Mouse (Mus musculus) T-cell, adult 2 months (primary cell): Measurements from ENCODE around the gene Apoc2.
A peak's percentile ranks its signal among the peaks of the same experiment; 100 is the strongest.

Experiments used
- DNase-seq: peaks from one replicate; pipeline ENCODE4 v3.0.0; 2022; ENCODE audit warnings: low spot score

Apoc2 gene

GRCm38 (mm10) chr7:19678901-19679300 lies 1.2 kb upstream of the Apoc2 start:
- no peak for DNase-seq

- no peak for DNase-seq
Observed at GRCm38 (mm10) chr7:19676662-19677061, 1.1 kb downstream of the Apoc2 start.

DNA sequence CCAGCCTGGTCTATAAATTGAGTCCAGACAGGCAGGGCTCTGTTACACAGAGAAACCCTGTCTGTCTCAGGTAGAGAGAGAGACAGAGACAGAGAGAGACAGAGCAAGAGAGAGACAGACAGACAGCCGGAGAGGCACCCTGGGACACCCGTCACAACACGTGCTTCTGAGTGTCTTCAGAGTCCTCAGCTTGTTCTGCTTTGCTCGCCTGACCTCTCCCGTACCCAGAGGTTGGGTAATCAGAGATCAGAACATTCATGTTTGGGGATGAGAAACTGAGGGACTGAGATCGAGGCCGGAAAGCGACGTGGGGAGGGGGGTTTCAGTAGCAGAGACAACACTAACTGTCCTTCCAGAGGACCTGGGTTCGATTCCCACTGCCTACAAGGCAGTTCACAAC lies 1.9 kb downstream of the Apoc2 start:
- DNase-seq, result no peak

- no peak for DNase-seq
Observed at GRCm38 (mm10) chr7:19673083-19673699, 4.5 kb downstream of the Apoc2 start.

GRCm38 (mm10) chr7:19671511-19671910 lies 6.2 kb downstream of the Apoc2 start:
- DNase-seq, result no peak

DNA sequence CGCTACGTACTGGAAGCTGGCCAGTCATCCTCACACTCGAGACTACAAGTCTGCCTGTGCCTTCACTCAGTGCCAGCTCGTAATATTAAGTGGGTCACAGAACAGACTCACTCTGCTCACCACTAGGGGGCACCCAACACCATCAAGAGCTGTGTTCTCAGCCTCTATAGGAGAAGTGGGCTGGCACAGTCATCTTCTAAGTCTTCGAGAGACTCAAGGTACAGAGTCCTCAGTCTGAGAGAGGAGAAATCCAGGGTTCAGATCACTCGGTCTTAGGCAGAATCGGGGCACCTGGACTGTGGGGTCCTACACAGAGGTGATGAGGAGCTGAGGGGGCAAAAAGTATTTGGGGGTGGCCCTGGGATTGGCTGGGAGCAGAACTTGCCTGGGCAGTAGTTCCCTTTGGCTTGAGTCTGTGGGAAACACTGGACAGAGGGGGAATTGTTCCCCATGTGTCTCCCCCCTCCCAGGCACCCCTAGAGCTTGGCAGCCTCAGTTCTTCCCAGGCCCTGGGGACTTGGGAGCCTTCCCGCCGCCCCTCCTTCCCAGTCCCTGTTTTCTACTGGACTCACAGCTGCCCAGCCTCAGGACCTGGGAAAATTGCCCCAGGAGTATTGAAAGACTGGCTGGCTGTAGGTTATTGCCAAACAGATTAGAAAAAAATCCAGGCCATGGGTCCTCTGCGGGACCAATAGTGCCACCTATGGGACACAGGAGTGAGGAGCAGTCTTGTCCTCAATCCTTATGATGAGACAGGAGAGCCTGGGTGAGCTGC lies 8.6 kb downstream of the Apoc2 start:
- peak; percentile 87 for DNase-seq

- DNase-seq, result no peak
Observed at GRCm38 (mm10) chr7:19667434-19667833, 10.3 kb downstream of the Apoc2 start.

GRCm38 (mm10) chr7:19666750-19667149 lies 11.0 kb downstream of the Apoc2 start:
- no peak for DNase-seq

- peak; percentile 97 for DNase-seq
Observed at GRCm38 (mm10) chr7:19664955-19665841, 12.5 kb downstream of the Apoc2 start, which contains the start of gene Clptm1. Gene Clptm1 (minus strand): TSS chr7:19665033.

DNA sequence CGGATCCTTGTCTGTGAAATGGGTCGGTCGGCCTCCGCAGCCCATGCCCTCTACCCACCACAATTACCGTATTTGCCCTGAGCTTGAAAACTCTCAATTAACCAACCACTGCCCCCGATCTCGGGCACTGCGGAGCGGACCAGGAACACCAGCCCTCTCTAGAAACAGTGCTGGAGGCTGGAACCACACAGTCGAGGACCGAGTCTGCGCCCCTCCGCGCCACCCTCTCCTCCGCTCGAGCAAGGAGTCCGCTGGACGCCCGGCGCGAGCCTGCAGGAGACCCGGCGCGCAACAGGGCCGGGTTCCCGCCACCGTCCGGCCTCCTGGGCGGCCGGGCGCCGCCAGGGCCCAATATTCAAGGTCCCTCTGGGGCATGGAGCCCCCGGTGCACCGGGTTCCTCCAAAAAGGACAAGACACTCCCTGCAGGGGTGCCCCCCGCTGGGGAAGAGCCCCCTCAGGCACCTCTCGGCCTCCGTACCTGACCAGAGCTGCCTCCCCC lies 13.2 kb downstream of the Apoc2 start:
- no peak for DNase-seq

DNA sequence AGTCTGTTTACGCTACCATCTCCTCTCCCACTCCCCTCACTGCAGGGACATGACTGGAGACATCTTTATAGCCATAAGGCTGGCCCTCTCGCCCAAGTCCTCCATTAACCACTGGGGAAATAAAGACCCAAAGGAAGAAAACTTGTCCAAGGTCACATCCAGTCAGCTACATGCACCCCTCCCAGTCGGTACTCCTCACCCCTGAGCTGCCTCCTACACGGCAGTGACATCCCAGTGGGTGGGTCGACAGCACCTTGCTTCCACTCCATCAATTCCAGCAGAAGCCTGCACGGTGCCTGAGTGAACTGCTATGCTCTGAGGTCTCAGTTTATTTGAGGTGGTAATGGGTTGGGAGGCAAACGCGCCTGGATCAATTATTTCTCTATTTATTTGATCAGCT lies 13.8 kb downstream of the Apoc2 start:
- DNase-seq, result no peak

GRCm38 (mm10) chr7:19652614-19653013 lies 25.1 kb downstream of the Apoc2 start:
- DNase-seq, result no peak

DNA sequence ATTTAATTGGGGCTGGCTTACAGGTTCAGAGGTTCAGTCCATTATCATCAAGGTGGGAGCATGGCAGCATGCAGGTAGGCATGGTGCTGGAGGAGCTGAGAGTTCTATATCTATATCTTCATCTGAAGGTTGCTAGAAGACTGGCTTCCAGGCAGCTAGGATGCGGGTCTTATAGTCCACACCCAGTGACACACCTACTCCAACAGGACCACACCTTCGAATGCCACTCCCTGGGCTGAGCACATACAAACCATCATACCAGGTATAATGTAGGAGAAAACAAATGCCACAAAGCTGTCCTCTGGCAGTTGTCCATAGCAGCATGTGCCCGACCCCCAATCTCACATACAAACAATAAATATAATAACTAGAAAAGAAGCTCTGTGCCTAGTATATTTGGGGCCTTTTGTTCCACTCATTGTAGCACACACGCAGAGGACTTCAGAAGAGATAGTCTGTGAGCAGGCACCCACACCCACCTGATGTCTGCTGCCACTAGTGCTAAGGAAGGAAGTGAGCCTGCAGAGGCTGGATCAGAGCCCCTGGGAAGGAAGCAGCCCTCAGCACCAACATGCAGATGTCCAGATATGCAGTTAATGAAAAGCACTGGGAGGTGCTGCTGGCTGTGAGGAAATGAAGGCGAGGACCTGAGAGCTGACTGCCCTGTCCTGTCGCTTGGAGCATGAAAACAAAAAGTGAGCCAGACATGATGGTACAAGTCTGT lies 26.5 kb downstream of the Apoc2 start:
- DNase-seq, result no peak

GRCm38 (mm10) chr7:19641223-19641622 lies 36.5 kb downstream of the Apoc2 start:
- no peak for DNase-seq

DNA sequence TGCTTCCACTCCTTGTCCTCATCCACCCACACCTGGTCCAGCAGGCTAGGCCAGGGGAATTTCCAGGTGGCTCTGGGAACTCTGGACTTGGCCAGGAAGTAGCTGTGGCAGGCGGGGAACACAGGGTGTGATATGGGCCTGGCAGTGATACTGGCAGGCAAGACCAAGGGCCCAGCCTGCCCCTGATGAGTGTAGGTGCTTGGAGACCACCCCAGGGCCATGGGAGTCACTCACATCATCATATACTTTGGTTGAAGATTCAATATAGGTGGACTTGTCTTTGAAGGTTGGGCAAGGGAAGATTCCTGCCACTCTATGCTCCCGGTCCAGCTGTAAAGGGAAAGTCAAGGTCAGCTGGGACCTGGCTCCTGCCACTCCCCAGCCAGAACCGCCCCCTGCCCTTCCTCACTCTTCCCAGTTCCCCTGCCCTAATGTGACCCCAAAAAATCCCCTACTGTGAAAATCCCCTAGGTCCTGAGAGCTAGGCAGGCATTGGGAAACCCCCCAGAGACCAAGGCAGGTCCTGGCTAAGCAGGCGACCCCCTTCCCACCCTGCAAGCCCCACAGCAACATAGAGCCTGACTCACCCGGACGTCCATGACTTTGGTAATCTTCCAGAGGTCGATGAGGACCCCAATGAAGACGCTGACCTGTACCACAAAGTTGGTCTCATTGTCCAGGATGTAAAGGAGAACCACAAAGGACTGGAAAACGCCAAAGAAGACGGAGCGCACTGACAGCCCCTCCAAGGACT lies 42.5 kb downstream of the Apoc2 start:
- DNase-seq, result no peak

DNA sequence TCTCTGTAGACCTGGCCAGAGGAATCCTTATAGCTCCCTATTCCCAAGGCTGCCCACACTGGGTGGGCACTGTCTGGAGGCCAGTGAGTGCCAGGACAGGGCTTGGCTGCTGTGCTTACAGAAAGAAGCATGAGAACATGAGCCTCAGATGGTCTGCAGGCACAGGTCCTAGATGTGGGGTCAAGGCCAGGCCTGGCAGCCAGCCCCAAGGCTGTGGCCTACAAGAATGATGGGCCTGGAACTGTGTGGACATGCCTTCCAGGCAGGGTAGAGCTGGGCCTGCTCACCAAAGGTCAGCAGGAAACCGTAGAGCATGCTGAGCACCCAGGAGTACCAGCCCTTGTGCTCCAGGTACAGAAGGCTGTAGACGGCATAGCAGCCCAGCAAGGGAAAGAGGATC lies 43.1 kb downstream of the Apoc2 start:
- no peak for DNase-seq

GRCm38 (mm10) chr7:19633855-19634254 lies 43.9 kb downstream of the Apoc2 start:
- no peak for DNase-seq

DNA sequence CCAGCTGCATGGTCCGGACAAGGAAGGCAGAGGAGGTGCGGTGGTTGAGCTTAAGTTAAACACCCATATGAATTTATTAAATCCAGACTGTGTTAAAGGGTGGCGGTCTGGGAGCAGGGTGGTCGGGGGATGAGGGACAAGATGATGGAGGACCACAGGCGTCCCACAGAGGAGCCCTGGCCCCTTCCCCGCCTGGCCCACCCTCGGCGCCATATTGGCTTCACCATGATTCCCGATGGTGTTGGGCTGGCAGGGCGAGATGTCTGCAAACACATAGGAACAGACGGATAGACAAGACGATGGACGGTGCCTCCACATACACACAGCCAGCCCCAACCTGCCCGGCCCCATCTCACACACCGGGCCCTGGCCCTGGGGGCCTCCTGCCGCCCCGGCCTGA lies 44.5 kb downstream of the Apoc2 start:
- DNase-seq, result no peak

GRCm38 (mm10) chr7:19632720-19633119 lies 45.0 kb downstream of the Apoc2 start:
- no peak for DNase-seq

- no peak for DNase-seq
Observed at GRCm38 (mm10) chr7:19632275-19632674, 45.5 kb downstream of the Apoc2 start.

DNA sequence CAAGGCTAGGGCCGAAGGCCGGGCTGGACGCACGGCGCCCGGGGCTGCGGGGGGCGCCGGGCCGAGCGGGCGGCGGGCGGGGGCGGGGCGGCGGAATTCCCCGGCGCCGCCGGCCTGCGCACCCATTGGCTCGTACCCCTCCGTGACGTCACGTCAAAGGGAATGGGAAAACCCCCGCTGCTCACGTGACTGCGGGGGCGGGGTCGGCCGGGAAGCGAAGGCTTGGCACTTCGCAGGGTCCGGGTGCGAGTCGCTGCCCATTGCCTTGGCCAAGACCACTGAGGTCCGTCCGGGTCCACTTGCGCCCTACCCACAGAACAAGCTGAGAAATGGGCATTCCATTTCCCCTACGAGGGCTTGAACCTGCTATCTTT lies 48.4 kb downstream of the Apoc2 start, which contains the start of gene Relb:
TSS of gene Relb (minus strand) at position 78 of the 374 bp plus-strand sequence.
- peak; percentile 90 for DNase-seq
